Comparison of ENCODE assay signal across 25 mouse cellular contexts in genomic region chr17:86011849-86012248, GRCm38 (mm10).
A peak's percentile ranks its signal among the peaks of the same experiment; 100 is the strongest.
DNase-seq lines count a peak whose midpoint lies in the region; ATAC-seq and TF ChIP-seq lines count a peak whose summit lies in the region.
"Had no signal": no experiment of that assay in that cellular context is flagged by ENCODE, and none has a peak within 500 bp of the region (broad histone marks: within the 10 kb centered on the region; RNA-seq: fewer than 3 reads in every experiment).

No protein-coding gene starts in this region.

- no peak overlapping the region for H3K4me3 ChIP-seq in liver, embryonic 12.5 days
- no peak overlapping the region for H3K4me3 ChIP-seq in liver, embryonic 11.5 days (ENCODE audit: low read depth, low read length)
- H3K4me3 ChIP-seq in liver, embryonic 14.5 days (ENCODE audit: insufficient read depth in 1 of 2, low read depth in 2 of 2, low read length in 2 of 2): no peak overlapping the region
- H3K4me3 ChIP-seq in midbrain, postnatal 0 days (ENCODE audit: low read depth, low read length): no peak overlapping the region
- H3K4me3 ChIP-seq: embryonic facial prominence, embryonic 10.5 days; embryonic facial prominence, embryonic 12.5 days; forebrain, embryonic 13.5 days; forebrain, embryonic 15.5 days had no signal

- H3K27ac ChIP-seq in liver, embryonic 12.5 days: no peak overlapping the region
- H3K27ac ChIP-seq in liver, embryonic 11.5 days (ENCODE audit: low read depth, low read length): no peak overlapping the region
- no peak overlapping the region for H3K27ac ChIP-seq in liver, embryonic 14.5 days
- no peak overlapping the region for H3K27ac ChIP-seq in midbrain, postnatal 0 days (ENCODE audit: low read depth, low read length)
- H3K27ac ChIP-seq: embryonic facial prominence, embryonic 10.5 days; embryonic facial prominence, embryonic 12.5 days; forebrain, embryonic 13.5 days; forebrain, embryonic 15.5 days had no signal

- peaks cover 14% of the 10 kb centered on the region for H3K4me1 ChIP-seq in liver, embryonic 12.5 days
- H3K4me1 ChIP-seq in liver, embryonic 11.5 days (replicated peaks; ENCODE audit: control insufficient read depth, insufficient read depth, low read length): no peaks in the 10 kb centered on the region; the same call in none of the 2 replicates
- peaks cover 4 to 9% of the 10 kb centered on the region in 2 experiments for H3K4me1 ChIP-seq in liver, embryonic 14.5 days (replicated peaks; ENCODE audit: control insufficient read depth in 2 of 2, insufficient read depth in 2 of 2, low read length in 1 of 2)
- no peaks in the 10 kb centered on the region; the same call in 1 of the 2 replicates for H3K4me1 ChIP-seq in midbrain, postnatal 0 days (ENCODE audit: insufficient read depth, low read length)
- H3K4me1 ChIP-seq: forebrain, embryonic 13.5 days; forebrain, embryonic 15.5 days had no signal

- no peaks in the 10 kb centered on the region for H3K9me3 ChIP-seq in liver, embryonic 12.5 days (replicated peaks)
- H3K9me3 ChIP-seq in liver, embryonic 11.5 days (ENCODE audit: control insufficient read depth, low read length): no peaks in the 10 kb centered on the region
- H3K9me3 ChIP-seq in liver, embryonic 14.5 days (ENCODE audit: control insufficient read depth, low read length): no peaks in the 10 kb centered on the region
- no peaks in the 10 kb centered on the region for H3K9me3 ChIP-seq in midbrain, postnatal 0 days (ENCODE audit: low read length)
- H3K9me3 ChIP-seq: embryonic facial prominence, embryonic 12.5 days; forebrain, embryonic 13.5 days; forebrain, embryonic 15.5 days; G1E had no signal

- 0 out of 2 replicates have a peak, but pooled peaks have one; percentile 30 for ATAC-seq in liver, embryonic 12.5 days
- no peak; the same call in 1 of the 2 replicates for ATAC-seq in liver, embryonic 11.5 days (replicated peaks; ENCODE audit: low FRiP score)
- no peak for ATAC-seq in liver, embryonic 14.5 days (ENCODE audit: insufficient read depth)
- peak; percentile 23; the same call in 1 of the 2 replicates for ATAC-seq in megakaryocyte progenitor cell, adult 5-6 weeks (replicated peaks; ENCODE audit: poor library complexity)
- no peak for ATAC-seq in midbrain, postnatal 0 days (ENCODE audit: low FRiP score)
- ATAC-seq: CD4-positive, CD25-positive, alpha-beta regulatory T cell, adult 4 months; forebrain, embryonic 13.5 days; forebrain, embryonic 15.5 days had no signal

- H3K27me3 ChIP-seq in liver, embryonic 12.5 days (replicated peaks): no peaks in the 10 kb centered on the region
- H3K27me3 ChIP-seq in liver, embryonic 11.5 days (replicated peaks; ENCODE audit: control insufficient read depth, insufficient read depth, low read length): no peaks in the 10 kb centered on the region
- no peaks in the 10 kb centered on the region for H3K27me3 ChIP-seq in liver, embryonic 14.5 days (ENCODE audit: control insufficient read depth, insufficient read depth, low read length)
- H3K27me3 ChIP-seq in midbrain, postnatal 0 days (ENCODE audit: insufficient read depth, low read length): no peaks in the 10 kb centered on the region
- H3K27me3 ChIP-seq: CH12.LX; embryonic facial prominence, embryonic 12.5 days; forebrain, embryonic 13.5 days; forebrain, embryonic 15.5 days had no signal

- no peak for DNase-seq in liver, embryonic 11.5 days (ENCODE audit: low spot score)
- DNase-seq in liver, embryonic 14.5 days (ENCODE audit: low read depth in 3 of 3, low spot score in 3 of 3): no peak
- DNase-seq in liver: no peak
- no peak for DNase-seq in embryo, embryonic 9.5 days (ENCODE audit: extremely low spot score)
- DNase-seq in midbrain, postnatal 0 days (ENCODE audit: low spot score): no peak
- DNase-seq: adrenal gland, adult 2 months; adrenal gland, postnatal 10 days; adrenal gland, postnatal 25 days; B cell, adult 2 months; cerebellum, adult 11 months; cerebellum, adult 18-20 months; cerebellum, adult 8-10 months; cerebellum, adult 9-11 months; cerebellum, postnatal 14 days; cerebellum, postnatal 36 days; embryo, embryonic 11 days had no signal

- TF ChIP-seq EP300 in liver, embryonic 14.5 days (IDR thresholded peaks at IDR 0.05; ENCODE audit: low read depth): peak; percentile 33; the same call in 1 of the 2 replicates

- WGBS in liver, embryonic 12.5 days (ENCODE audit: insufficient replicate concordance): 61% methylated on average over 3 of the region's 3 CpGs
- WGBS in liver, embryonic 11.5 days: 80% methylated on average over 3 of the region's 3 CpGs
- 44% methylated on average over 3 of the region's 3 CpGs for WGBS in liver, embryonic 14.5 days (ENCODE audit: insufficient replicate concordance)
- WGBS in midbrain, postnatal 0 days: 90% methylated on average over 3 of the region's 3 CpGs

- no peak overlapping the region for H3K4me2 ChIP-seq in liver, embryonic 12.5 days
- H3K4me2 ChIP-seq in liver, embryonic 11.5 days: no peak overlapping the region
- H3K4me2 ChIP-seq in liver, embryonic 14.5 days (ENCODE audit: low read depth): no peak overlapping the region
- H3K4me2 ChIP-seq in midbrain, postnatal 0 days (ENCODE audit: low read depth, low read length, poor library complexity, severe bottlenecking): no peak overlapping the region
- H3K4me2 ChIP-seq: embryonic facial prominence, embryonic 12.5 days; forebrain, embryonic 13.5 days; forebrain, embryonic 15.5 days had no signal

- no peak overlapping the region for H3K9ac ChIP-seq in liver, embryonic 12.5 days
- no peak overlapping the region for H3K9ac ChIP-seq in liver, embryonic 11.5 days (ENCODE audit: low read depth, low read length)
- no peak overlapping the region for H3K9ac ChIP-seq in liver, embryonic 14.5 days (replicated peaks)
- H3K9ac ChIP-seq in midbrain, postnatal 0 days (replicated peaks; ENCODE audit: low read length, poor library complexity, severe bottlenecking): no peak overlapping the region
- H3K9ac ChIP-seq: embryonic facial prominence, embryonic 12.5 days; forebrain, embryonic 13.5 days; forebrain, embryonic 15.5 days had no signal

- no peaks in the 10 kb centered on the region for H3K36me3 ChIP-seq in liver, embryonic 12.5 days
- H3K36me3 ChIP-seq in liver, embryonic 11.5 days (ENCODE audit: control insufficient read depth, insufficient read depth, low read length): no peaks in the 10 kb centered on the region
- no peaks in the 10 kb centered on the region for H3K36me3 ChIP-seq in liver, embryonic 14.5 days (replicated peaks; ENCODE audit: control insufficient read depth, insufficient read depth, low read depth)
- H3K36me3 ChIP-seq in midbrain, postnatal 0 days (ENCODE audit: insufficient read depth, low read length): no peaks in the 10 kb centered on the region
- H3K36me3 ChIP-seq: embryonic facial prominence, embryonic 10.5 days; embryonic facial prominence, embryonic 12.5 days; forebrain, embryonic 15.5 days had no signal

- TF ChIP-seq CTCF in liver, embryonic 14.5 days (IDR thresholded peaks at IDR 0.05; ENCODE audit: low read depth): no peak
- TF ChIP-seq CTCF in midbrain, postnatal 0 days (IDR thresholded peaks at IDR 0.05): no peak

Comparison
In these comparisons a context has a peak if more than half of its experiments do, and no peak if none do; other contexts are left out.
1. ATAC-seq: peak in liver, embryonic 12.5 days (single experiment) and megakaryocyte progenitor cell, adult 5-6 weeks (single experiment); none in liver, embryonic 11.5 days (single experiment), liver, embryonic 14.5 days (single experiment) and midbrain, postnatal 0 days (single experiment).